Mouse (Mus musculus) midbrain, embryonic 16.5 days (tissue): Measurements from ENCODE around the gene Iqsec1. TPM values are rescaled to one million over a fixed set of nuclear protein-coding genes. Genes with fewer than 3 reads are reported as not detected.

Experiments used
- ATAC-seq: fragments of 200-750 bp; cut with Nextera tagmentation; 2 replicates; pipeline ENCODE4 v1.8.0; 2017; ENCODE audit warnings: moderate TSS enrichment
- H3K27ac ChIP-seq: fragments of 300-500 bp; sonication (generic); 2 replicates; pipeline ENCODE4 v1.5.1; 2014; ENCODE audit warnings: mild to moderate bottlenecking, low read length, mixed read lengths
- H3K27me3 ChIP-seq: fragments of 300-500 bp; sonication (generic); 2 replicates; pipeline ENCODE4 v1.6.1; 2014; ENCODE audit warnings: low read depth, low read length, mixed read lengths; ENCODE audit not compliant: control insufficient read depth, insufficient read depth
- H3K36me3 ChIP-seq: fragments of 300-500 bp; sonication (generic); 2 replicates; pipeline ENCODE4 v1.6.1; 2014; ENCODE audit warnings: mild to moderate bottlenecking, low read length, moderate library complexity, mixed read lengths; ENCODE audit not compliant: control insufficient read depth, insufficient read depth
- H3K4me1 ChIP-seq: fragments of 300-500 bp; sonication (generic); 2 replicates; pipeline ENCODE4 v1.6.1; 2014; ENCODE audit warnings: mild to moderate bottlenecking, low read length, mixed read lengths; ENCODE audit not compliant: control insufficient read depth, insufficient read depth
- H3K4me2 ChIP-seq: fragments of 300-500 bp; sonication (generic); 2 replicates; pipeline ENCODE4 v1.6.1; 2014; ENCODE audit warnings: mild to moderate bottlenecking, low read length, mixed read lengths
- H3K4me3 ChIP-seq: fragments of 300-500 bp; sonication (generic); 2 replicates; pipeline ENCODE4 v1.5.1; 2014; ENCODE audit warnings: low read depth, mild to moderate bottlenecking, low read length, moderate library complexity, mixed read lengths
- H3K9ac ChIP-seq: fragments of 300-500 bp; sonication (generic); 2 replicates; pipeline ENCODE4 v1.6.1; 2014; ENCODE audit warnings: low read depth, low read length, mixed read lengths
- H3K9me3 ChIP-seq: fragments of 300-500 bp; sonication (generic); replicated peaks from 2 replicates; pipeline ENCODE4 v1.6.1; 2014; ENCODE audit warnings: mild to moderate bottlenecking, low read length, mixed read lengths; ENCODE audit not compliant: control insufficient read depth, poor library complexity, severe bottlenecking
- WGBS: fragments of 180-500 bp; shearing (Covaris S2); extraction: QIAGEN DNeasy Blood & Tissue Kit; methylation state at CpG from one replicate; pipeline ENCODE4 v1.1.7; 2014; 5-methylcytosine and 5-hydroxymethylcytosine counted together
- polyA plus RNA-seq: library from polyadenylated mRNA; unstranded; fragments of >200 nt; fragmentation: Nextera tagmentation; extraction: Ambion mirVana; gene quantifications from 2 replicates; pipeline ENCODE4 v1.2.1, GENCODE M21; 2015

Iqsec1 gene
- polyA plus RNA-seq, 1 experiment from 2014 or later: 25.6 TPM

DNA sequence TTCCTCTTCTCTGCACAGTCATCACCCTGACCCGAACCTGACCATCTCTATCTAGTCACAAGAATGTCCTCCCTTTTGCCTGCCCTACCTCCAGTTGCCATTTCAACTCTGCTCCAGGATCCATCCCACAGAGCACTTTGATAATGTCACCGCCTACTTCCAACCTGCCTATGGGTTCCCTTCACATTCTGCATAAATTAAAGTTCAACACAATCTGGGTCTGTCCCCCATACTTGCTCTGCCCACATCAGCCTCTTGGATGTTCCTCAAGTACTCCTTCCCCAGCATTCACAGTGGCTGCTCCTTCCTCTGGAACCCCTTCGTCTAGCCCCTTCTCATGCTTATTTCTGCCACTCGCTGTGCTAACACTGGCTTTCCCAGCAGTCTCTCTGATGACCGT, 74.7 kb downstream of the Iqsec1 start:
- no peak for ATAC-seq

DNA sequence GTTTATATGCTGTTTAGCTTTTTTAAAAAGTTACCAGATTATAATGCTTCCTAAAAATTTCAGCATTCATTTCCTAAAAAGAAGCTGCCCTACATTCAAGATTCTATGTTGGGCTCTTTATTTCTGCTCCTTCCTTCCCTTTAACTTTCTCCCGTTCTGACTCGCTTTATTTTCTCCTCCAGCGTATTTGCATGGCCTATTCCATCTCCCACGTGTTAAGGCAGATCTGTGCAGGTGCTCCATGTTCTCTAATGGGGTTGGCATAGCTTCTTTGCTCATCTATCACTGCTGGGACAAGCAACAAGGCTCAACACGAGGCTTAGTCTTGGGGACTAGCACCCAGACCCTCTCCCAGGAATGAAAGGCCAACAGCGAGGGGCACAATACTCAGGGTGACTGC, 75.7 kb downstream of the Iqsec1 start:
- Histone ChIP-seq H3K4me3 (no peak overlapping the region), H3K27ac (no peak overlapping the region), H3K9me3 (no peaks in the 10 kb centered on the region), H3K4me1 (no peaks in the 10 kb centered on the region), H3K4me2 (no peak overlapping the region), H3K9ac (no peak overlapping the region), H3K27me3 (no peaks in the 10 kb centered on the region), H3K36me3 (no peaks in the 10 kb centered on the region)
- ATAC-seq: no peak
- WGBS: 81% methylated on average over 6 of the region's 6 CpGs

More for the DNA sequence above, 74.7 kb downstream of the Iqsec1 start:
- H3K27me3 ChIP-seq: no peaks in the 10 kb centered on the region
- WGBS: 85% methylated on average over 5 of the region's 5 CpGs
- no peak overlapping the region for H3K4me3 ChIP-seq
- no peaks in the 10 kb centered on the region for H3K36me3 ChIP-seq
- H3K4me1 ChIP-seq: no peaks in the 10 kb centered on the region
- no peak overlapping the region for H3K4me2 ChIP-seq
- no peak overlapping the region for H3K27ac ChIP-seq
- no peaks in the 10 kb centered on the region for H3K9me3 ChIP-seq
- H3K9ac ChIP-seq: no peak overlapping the region

DNA sequence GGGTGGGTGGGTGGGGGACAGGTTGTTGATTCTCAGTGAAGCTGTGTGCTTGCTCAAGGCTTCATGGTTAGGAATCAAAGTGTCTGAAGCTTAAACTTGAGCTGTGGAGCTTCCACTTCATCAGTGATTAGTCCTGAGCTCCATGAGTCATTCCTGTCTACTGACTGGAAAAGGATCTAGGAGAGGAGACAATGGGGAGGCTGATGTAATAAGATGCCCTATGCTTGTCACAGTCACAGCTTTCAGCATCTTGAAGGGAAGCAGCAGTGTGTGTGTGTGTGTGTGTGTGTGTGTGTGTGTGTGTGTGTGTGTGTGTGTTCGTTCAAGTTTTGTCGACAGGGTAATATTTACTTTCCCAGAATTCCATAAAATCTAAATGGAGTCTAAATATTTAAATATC, 84.3 kb downstream of the Iqsec1 start:
- Histone ChIP-seq H3K9me3 (no peaks in the 10 kb centered on the region), H3K36me3 (no peaks in the 10 kb centered on the region), H3K9ac (no peak overlapping the region), H3K27me3 (no peaks in the 10 kb centered on the region), H3K4me1 (no peaks in the 10 kb centered on the region; the same call in 1 of the 2 replicates), H3K4me2 (no peak overlapping the region), H3K4me3 (no peak overlapping the region), H3K27ac (no peak overlapping the region)
- WGBS: 90% methylated on average over 2 of the region's 2 CpGs
- ATAC-seq: no peak

DNA sequence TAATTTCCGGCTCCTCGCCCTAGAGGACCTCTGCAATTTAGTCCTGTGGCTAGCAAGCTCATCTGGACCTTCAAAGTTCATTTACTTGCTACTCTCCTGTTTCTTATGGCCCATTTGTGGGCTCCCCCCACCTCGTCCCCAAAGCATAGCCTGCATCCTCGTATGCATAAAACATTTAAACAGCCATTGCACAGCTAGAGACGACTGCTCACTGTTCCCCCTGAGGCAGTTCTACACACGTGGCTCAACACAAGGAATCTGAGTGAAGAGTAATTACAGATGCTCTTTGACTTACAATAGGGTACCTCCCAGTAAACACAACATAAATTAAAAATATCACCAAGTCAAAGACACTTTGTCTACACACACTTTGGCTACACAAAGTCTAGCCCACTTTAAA, 88.2 kb downstream of the Iqsec1 start:
- Histone ChIP-seq H3K27ac (no peak overlapping the region), H3K27me3 (no peaks in the 10 kb centered on the region), H3K9me3 (no peaks in the 10 kb centered on the region), H3K9ac (no peak overlapping the region), H3K4me3 (no peak overlapping the region), H3K4me2 (no peak overlapping the region), H3K4me1 (no peaks in the 10 kb centered on the region; the same call in 1 of the 2 replicates), H3K36me3 (no peaks in the 10 kb centered on the region)
- no peak for ATAC-seq
- 52% methylated on average over 6 of the region's 6 CpGs for WGBS

DNA sequence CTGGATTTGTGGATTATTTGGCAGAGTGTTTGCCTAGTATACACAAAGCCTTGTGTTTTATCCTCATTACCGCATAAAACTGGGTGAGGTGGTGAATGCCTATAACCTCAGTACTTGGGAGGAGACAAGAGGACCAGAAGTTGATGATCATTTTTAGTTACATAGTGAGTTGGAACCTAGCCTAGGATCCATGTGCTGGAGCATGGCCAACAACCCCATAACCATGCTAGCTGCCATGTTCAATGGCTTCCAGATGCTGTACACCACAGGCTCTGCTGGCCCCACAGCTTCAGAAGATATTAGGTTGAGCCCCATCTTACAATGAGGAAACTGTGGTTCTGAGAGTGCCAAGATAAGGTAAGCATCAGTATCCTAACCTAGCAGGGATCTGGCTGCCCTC, 89.2 kb downstream of the Iqsec1 start:
- Histone ChIP-seq H3K9me3 (no peaks in the 10 kb centered on the region), H3K27ac (no peak overlapping the region), H3K36me3 (no peaks in the 10 kb centered on the region), H3K4me1 (no peaks in the 10 kb centered on the region; the same call in 1 of the 2 replicates), H3K4me2 (no peak overlapping the region), H3K27me3 (no peaks in the 10 kb centered on the region), H3K4me3 (no peak overlapping the region), H3K9ac (no peak overlapping the region)
- WGBS: 94% methylated on average over 1 of the region's 1 CpGs
- no peak for ATAC-seq

DNA sequence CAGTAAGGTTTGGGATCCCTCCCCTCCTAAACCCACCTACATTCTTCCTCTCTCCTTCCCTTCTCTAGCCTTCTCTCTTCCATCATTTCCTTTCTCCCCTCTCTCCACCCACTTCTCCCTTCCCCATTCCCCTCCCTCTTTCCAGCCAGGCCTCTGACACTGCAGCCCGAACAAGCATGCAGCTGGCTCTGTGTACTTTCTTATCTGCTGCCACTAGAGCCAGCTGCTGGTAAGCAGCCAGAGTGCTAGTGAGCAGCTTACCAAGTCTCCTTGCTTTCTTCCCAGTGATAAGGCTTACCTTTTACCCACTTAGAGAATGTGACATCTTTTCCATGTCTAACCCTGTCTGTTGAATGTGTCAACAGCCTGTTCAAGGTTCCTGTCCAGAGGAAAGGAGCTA, 90.4 kb downstream of the Iqsec1 start:
- no peak overlapping the region for H3K9ac ChIP-seq
- H3K27me3 ChIP-seq: no peaks in the 10 kb centered on the region
- H3K27ac ChIP-seq: no peak overlapping the region
- no peaks in the 10 kb centered on the region; the same call in 1 of the 2 replicates for H3K4me1 ChIP-seq
- H3K36me3 ChIP-seq: no peaks in the 10 kb centered on the region
- no peak for ATAC-seq
- no peak overlapping the region for H3K4me3 ChIP-seq
- 52% methylated on average over 1 of the region's 1 CpGs for WGBS
- H3K9me3 ChIP-seq: no peaks in the 10 kb centered on the region
- H3K4me2 ChIP-seq: no peak overlapping the region

DNA sequence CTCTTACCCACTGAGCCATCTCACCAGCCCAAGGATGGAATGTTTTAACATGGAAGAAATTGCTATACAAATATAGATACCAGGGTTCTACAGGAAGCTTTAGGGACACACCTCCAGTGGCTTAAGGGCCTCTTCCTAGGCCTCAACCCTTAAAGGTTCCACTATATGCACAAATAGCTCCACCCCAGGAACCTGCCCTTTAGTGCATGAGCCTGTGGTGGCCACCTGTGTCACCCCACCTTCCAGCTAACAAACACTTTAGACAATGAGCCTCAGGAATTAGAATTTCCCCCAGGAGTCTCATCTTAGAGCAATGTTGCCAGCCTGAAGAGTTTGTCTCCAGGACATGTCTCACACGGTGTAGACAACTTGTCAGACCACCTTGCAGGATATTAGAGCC, 96.1 kb downstream of the Iqsec1 start:
- no peaks in the 10 kb centered on the region for H3K27me3 ChIP-seq
- H3K4me3 ChIP-seq: no peak overlapping the region
- H3K4me1 ChIP-seq: no peaks in the 10 kb centered on the region
- no peaks in the 10 kb centered on the region for H3K36me3 ChIP-seq
- no peaks in the 10 kb centered on the region for H3K9me3 ChIP-seq
- H3K9ac ChIP-seq: no peak overlapping the region
- no peak for ATAC-seq
- WGBS: 91% methylated on average over 1 of the region's 1 CpGs
- H3K27ac ChIP-seq: no peak overlapping the region
- H3K4me2 ChIP-seq: no peak overlapping the region

DNA sequence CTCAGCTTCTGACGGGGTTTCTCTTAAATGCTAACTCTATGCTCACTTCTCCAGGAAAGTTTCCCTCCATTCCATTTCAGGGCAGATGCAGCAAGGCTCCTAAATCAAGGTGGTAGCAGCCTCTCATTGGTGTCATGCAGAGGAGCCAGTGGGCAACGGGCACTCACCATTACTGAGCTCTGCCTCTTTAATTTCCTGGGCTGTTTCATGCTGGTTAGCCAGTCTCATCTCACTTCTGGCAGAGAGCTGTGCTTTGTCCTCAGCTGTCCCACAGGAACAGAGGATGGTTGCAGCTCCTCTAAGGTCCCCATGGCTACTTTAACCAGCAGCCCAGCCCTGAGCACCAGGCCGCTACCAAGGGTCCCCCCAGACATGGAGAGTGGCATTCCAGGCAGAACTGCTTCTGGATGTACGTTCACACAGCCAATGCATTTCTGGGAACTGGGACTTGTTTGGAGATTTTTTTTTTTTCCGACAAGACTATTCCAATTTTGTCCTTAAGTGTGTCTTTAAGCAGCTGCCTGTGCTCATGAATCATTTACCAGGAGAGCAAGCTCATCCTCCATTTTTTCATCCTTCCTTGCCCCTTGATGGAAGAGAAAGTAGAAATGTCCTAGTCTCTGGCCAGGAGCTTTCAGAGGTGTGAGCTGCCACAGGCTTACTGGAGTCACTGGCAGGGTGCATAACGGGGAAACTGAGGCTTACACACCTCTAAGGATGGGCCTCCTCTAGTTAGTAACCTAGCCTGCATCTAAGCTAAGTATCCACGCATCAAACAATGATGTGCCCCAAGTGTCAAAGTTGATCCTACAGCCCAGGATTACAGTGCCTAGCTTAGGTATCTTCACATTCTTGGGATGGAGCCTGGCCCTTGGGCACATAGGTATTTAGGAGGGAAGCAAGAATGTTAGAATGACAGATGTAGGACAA, 98.9 kb downstream of the Iqsec1 start:
- no peak for ATAC-seq
- H3K4me2 ChIP-seq: no peak overlapping the region
- no peaks in the 10 kb centered on the region for H3K4me1 ChIP-seq
- WGBS: 76% methylated on average over 7 of the region's 7 CpGs
- H3K4me3 ChIP-seq: no peak overlapping the region
- H3K9me3 ChIP-seq: no peaks in the 10 kb centered on the region
- no peak overlapping the region for H3K27ac ChIP-seq
- H3K36me3 ChIP-seq: no peaks in the 10 kb centered on the region
- H3K9ac ChIP-seq: no peak overlapping the region
- no peaks in the 10 kb centered on the region for H3K27me3 ChIP-seq

DNA sequence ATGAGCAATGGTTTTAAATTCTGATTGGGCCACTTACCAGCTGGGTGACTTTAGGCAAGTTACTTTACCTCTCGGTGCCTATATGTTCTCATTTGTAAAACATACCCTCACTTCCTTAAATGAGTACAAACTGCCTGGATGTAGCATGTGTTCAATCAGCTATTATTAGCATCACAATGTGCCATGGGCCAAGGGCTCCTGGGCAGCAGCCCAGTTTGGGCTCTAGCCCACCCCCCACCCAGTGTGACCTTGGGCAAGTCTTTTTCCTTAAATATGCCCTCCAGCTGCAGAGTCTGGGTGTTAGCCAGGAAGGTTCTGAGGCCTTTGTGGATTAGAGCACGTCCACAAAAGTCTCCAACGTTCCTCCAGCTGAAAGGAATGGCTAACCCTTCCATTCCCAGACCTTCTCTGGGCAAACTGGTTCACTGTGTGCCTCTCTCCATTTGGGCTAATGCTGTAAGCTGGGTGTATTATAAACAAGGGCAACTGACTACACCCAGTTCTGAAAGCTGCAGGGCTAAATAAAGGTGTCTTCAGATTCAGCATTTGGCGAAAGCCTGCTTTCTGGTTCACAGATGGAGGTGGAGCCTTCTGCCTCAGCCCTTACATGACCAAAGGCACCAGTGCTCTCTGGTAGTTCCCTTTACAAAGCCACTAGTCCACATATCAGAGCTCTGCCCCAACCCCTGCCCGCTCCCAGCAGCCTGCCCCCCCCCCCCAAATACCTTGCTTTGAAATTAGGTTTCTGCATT, 101.3 kb downstream of the Iqsec1 start:
- Histone ChIP-seq H3K36me3 (no peaks in the 10 kb centered on the region), H3K4me3 (no peak overlapping the region), H3K9ac (no peak overlapping the region), H3K27me3 (no peaks in the 10 kb centered on the region), H3K4me2 (no peak overlapping the region), H3K4me1 (no peaks in the 10 kb centered on the region), H3K9me3 (no peaks in the 10 kb centered on the region), H3K27ac (no peak overlapping the region)
- ATAC-seq: no peak
- 66% methylated on average over 5 of the region's 5 CpGs for WGBS
